Mouse (Mus musculus) limb, embryonic 15.5 days (tissue): ENCODE measurements around the gene Tmem119. TPM values are rescaled to one million over a fixed set of nuclear protein-coding genes. Genes with fewer than 3 reads are reported as not detected.

Source experiments
- ATAC-seq: fragments of 200-750 bp; cut with Nextera tagmentation; 2 replicates; pipeline ENCODE4 v1.8.0; 2017; ENCODE audit warnings: low read depth, moderate TSS enrichment; ENCODE audit not compliant: insufficient number of reproducible peaks, low FRiP score, low TSS enrichment
- H3K27ac ChIP-seq: fragments of 300-500 bp; sonication (generic); 2 replicates; pipeline ENCODE4 v1.5.1; 2015; ENCODE audit warnings: moderate library complexity, mild to moderate bottlenecking, inconsistent platforms
- H3K27me3 ChIP-seq: fragments of 300-500 bp; sonication (generic); 2 replicates; pipeline ENCODE4 v1.6.1; 2015; ENCODE audit warnings: inconsistent platforms
- H3K36me3 ChIP-seq: fragments of 300-500 bp; sonication (generic); 2 replicates; pipeline ENCODE4 v1.6.1; 2015; ENCODE audit warnings: inconsistent platforms
- H3K4me1 ChIP-seq: fragments of 300-500 bp; sonication (generic); 2 replicates; pipeline ENCODE4 v1.6.1; 2015; ENCODE audit warnings: inconsistent platforms
- H3K4me2 ChIP-seq: fragments of 300-500 bp; sonication (generic); 2 replicates; pipeline ENCODE4 v1.6.1; 2015; ENCODE audit warnings: mild to moderate bottlenecking, inconsistent platforms
- H3K4me3 ChIP-seq: fragments of 300-500 bp; sonication (generic); 2 replicates; pipeline ENCODE4 v1.5.1; 2015; ENCODE audit warnings: mild to moderate bottlenecking, inconsistent platforms
- H3K9ac ChIP-seq: fragments of 300-500 bp; sonication (generic); 2 replicates; pipeline ENCODE4 v1.6.1; 2015; ENCODE audit warnings: inconsistent platforms
- H3K9me3 ChIP-seq: fragments of 300-500 bp; sonication (generic); 2 replicates; pipeline ENCODE4 v1.6.1; 2016; ENCODE audit warnings: inconsistent platforms
- WGBS: fragments of 180-500 bp; shearing (Covaris S2); methylation state at CpG from one replicate; pipeline ENCODE4 v1.1.7; 2015; 5-methylcytosine and 5-hydroxymethylcytosine counted together
- polyA plus RNA-seq: library from polyadenylated mRNA; unstranded; fragments of >200 nt; fragmentation: Nextera tagmentation; extraction: Ambion mirVana; gene quantifications from 2 replicates; pipeline ENCODE4 v1.2.1, GENCODE M21; 2015

Tmem119 gene
- polyA plus RNA-seq, 1 experiment from 2014 or later: 204 TPM

DNA sequence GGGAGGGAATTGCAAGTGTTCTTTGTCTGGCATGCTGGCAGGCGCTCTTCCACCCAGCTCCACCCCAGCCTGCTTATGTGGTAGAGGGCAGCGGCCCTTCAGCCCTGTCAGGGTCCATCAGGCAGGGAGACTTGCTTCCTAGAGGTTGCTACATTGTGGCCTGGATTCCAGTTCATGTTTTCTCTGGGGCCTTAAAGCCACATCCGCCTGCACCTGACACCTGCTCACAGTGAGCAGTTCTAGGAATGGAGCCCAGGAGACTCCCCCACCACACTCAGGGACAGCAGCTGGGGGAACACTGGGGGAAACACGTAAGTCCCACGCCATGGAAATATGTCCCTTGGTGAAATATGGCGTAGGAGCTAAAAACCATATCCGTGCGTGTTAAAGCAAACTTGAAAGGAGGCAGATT lies 32.2 kb upstream of the Tmem119 start, which contains the start of gene Selplg:
Gene Selplg, minus strand, starts transcription at position 155 of the 412 bp plus-strand sequence.
- Histone ChIP-seq H3K27me3 (no peaks in the 10 kb centered on the region), H3K4me3 (no peak within 1 kb of the TSS), H3K27ac (no peak within 1 kb of the TSS), H3K9ac (no peak within 1 kb of the TSS), H3K9me3 (no peaks in the 10 kb centered on the region), H3K36me3 (no peaks in the 10 kb centered on the region), H3K4me1 (0 out of 2 replicates have a peak, but pooled peaks cover 7% of the 10 kb centered on the region), H3K4me2 (no peak within 1 kb of the TSS)
- WGBS: 28% methylated on average over 8 of the region's 8 CpGs
- no peak for ATAC-seq

DNA sequence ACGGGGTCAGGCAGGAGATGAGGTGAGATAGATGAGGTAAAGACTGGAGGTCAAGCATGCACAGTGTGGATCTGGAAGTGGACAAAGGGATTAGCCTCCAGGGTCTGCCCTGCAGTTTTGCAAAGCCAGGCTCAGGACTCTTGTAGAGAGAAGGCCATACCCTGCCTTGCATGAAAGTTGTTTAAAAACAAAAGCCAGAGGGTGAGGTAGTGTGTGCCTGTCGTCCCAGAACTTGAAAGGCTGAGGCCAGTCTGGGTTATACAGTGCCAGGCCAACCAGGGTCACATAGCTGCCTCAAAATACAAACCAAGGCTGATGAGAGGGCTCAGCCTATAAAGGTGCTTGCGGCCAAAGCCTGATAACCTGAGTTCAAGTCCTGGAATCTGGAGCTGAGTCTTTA lies 31.4 kb upstream of the Tmem119 start:
- H3K9ac ChIP-seq: no peak overlapping the region
- no peaks in the 10 kb centered on the region for H3K9me3 ChIP-seq
- no peak for ATAC-seq
- no peak overlapping the region for H3K4me3 ChIP-seq
- no peak overlapping the region for H3K4me2 ChIP-seq
- 53% methylated on average over 3 of the region's 3 CpGs for WGBS
- H3K27ac ChIP-seq: no peak overlapping the region
- 0 out of 2 replicates have a peak, but pooled peaks cover 7% of the 10 kb centered on the region for H3K4me1 ChIP-seq
- no peaks in the 10 kb centered on the region for H3K27me3 ChIP-seq
- no peaks in the 10 kb centered on the region for H3K36me3 ChIP-seq

DNA sequence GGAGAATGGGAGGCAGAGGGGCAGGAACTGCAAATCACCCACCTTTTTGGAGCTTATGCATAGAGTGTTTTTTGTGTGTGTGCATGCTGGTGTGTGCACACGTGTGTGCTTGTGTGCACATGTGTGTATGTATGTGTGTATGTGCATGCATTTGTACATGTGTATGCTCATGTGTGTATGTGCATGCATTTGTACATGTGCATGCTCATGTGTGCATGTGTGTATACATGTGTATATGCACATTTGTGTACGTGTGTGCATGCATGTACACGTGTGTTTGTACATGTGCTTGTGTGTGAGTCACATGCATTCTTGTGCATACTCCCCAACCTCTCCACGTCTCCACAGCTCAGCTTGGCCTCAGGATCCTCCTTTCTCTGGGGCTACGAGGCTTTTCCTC lies 30.5 kb upstream of the Tmem119 start:
- Histone ChIP-seq H3K9ac (no peak overlapping the region), H3K36me3 (no peaks in the 10 kb centered on the region), H3K4me2 (no peak overlapping the region), H3K27ac (no peak overlapping the region), H3K4me1 (0 out of 2 replicates have a peak, but pooled peaks cover 7% of the 10 kb centered on the region), H3K4me3 (no peak overlapping the region), H3K27me3 (no peaks in the 10 kb centered on the region), H3K9me3 (no peaks in the 10 kb centered on the region)
- ATAC-seq: no peak
- 84% methylated on average over 5 of the region's 5 CpGs for WGBS

DNA sequence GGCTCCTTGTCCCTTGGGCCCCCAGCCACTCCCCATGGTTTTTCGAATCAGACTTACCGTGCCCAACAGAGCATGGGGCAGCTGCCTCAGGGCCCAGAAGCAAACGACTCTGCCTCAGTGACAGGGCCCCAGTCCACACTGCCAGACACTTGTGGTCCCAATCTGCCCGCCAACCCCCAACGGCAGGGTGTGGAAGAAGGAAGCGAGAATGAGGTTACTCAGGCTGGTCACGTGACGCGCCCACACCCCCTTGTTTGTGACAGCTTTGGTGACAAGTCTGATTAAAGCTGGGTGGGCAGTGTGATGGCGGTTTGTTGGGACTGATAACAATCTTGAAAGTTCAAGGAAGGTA lies 30.0 kb upstream of the Tmem119 start:
- Histone ChIP-seq H3K9me3 (no peaks in the 10 kb centered on the region), H3K4me2 (no peak overlapping the region), H3K36me3 (no peaks in the 10 kb centered on the region), H3K4me3 (no peak overlapping the region), H3K9ac (no peak overlapping the region), H3K4me1 (0 out of 2 replicates have a peak, but pooled peaks cover 7% of the 10 kb centered on the region), H3K27me3 (no peaks in the 10 kb centered on the region), H3K27ac (no peak overlapping the region)
- 58% methylated on average over 10 of the region's 10 CpGs for WGBS
- no peak for ATAC-seq

DNA sequence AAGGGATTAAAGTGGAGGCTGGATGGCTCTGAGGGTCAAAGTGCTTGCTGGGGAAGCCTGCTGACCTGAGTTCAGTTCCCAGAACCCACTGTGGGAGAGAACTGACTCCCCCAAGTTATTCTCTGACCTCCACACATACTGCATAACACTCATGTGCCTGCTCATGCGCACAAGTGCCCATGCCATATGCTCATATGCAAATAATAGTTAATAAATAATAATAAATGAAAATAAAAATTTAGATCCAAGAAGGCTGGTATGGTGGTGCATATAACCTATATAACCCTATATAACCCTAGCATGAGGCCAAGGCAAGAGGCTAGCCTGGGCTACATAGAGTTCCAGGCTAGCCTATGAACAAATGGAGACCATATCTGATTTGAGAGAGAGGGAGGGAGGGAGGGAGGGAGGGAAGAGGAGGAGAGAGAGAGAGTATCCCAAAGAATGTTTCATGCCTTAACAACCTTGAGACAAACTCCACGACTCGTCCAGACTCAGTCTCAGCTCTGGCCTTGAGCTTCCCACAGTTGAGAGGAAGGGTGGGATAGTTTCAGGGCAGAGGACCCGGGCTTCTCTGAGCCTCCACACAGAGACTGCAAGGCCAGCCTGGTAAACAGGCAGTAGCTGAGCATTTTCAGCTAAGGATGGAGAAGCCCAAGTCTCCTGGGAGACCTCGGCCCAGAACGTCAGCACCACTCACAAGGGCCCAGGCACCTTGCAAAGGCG lies 29.4 kb upstream of the Tmem119 start:
- no peak overlapping the region for H3K9ac ChIP-seq
- no peak overlapping the region for H3K4me3 ChIP-seq
- H3K27ac ChIP-seq: no peak overlapping the region
- no peaks in the 10 kb centered on the region for H3K27me3 ChIP-seq
- no peak for ATAC-seq
- H3K4me1 ChIP-seq: 0 out of 2 replicates have a peak, but pooled peaks cover 7% of the 10 kb centered on the region
- no peaks in the 10 kb centered on the region for H3K36me3 ChIP-seq
- H3K9me3 ChIP-seq: no peaks in the 10 kb centered on the region
- 75% methylated on average over 7 of the region's 7 CpGs for WGBS
- no peak overlapping the region for H3K4me2 ChIP-seq

DNA sequence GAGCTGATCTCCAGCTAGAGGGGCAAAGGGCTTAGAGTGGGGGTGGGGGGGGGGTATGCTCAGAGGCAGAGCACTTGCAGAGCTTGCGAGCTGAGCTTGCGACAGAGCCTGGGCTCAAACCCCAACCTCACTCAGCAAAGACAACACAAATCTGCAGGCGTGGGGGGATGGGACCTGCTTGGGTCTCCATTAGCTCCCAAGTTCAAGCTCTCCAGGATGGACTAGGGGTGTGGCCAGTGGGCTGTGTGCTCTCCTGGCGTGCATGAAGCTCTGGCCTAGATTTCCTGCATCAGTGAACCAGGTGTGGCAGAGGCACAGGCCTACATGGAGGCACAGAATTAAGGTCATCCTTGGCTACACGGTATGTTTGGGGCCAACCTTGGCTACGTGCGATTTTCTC lies 28.2 kb upstream of the Tmem119 start:
- Histone ChIP-seq H3K27ac (no peak overlapping the region), H3K9ac (no peak overlapping the region), H3K27me3 (no peaks in the 10 kb centered on the region), H3K4me2 (no peak overlapping the region), H3K36me3 (no peaks in the 10 kb centered on the region), H3K4me3 (no peak overlapping the region), H3K4me1 (0 out of 2 replicates have a peak, but pooled peaks cover 7% of the 10 kb centered on the region), H3K9me3 (no peaks in the 10 kb centered on the region)
- ATAC-seq: no peak
- 45% methylated on average over 7 of the region's 7 CpGs for WGBS

DNA sequence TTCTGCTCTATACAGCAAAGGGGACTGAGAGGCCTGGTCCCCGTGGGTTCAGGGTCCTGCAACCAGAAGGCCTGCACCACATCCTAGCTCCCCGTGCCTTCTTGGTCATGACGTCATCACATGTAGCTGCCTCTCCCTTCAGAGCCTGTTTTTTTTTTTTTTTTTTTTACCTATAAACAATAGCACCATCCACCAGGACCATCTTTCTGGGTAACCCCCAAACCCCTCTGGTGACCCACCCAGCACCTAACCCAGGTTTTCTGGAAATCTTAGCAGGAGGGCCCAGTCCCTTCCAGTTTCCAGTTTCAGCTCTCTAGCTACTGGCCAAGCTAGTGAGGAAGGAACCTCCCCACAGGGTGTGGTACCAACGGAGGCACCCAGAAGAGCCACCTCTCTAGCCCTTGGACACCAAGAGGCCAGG lies 27.7 kb upstream of the Tmem119 start:
- no peak overlapping the region for H3K27ac ChIP-seq

DNA sequence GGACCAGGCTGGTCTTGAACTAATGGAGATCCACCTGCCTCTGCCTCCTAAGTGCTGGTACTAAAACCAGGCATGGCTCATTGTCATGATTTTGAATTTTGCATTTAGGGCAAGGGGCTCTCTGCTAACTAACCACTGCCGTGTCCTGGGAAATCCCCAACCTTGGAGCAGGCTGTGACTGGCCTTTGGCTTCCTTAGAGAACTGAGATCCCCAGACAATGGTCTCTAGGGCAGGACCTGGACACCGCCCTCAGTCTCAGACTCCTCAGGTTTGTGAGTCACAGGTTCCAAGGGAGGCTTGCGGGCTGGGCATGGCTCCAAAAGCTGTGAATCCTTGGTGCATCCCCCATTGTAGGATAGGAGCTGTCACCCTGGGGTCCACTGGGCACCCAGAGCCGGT lies 26.3 kb upstream of the Tmem119 start:
- no peaks in the 10 kb centered on the region for H3K4me1 ChIP-seq
- no peaks in the 10 kb centered on the region for H3K9me3 ChIP-seq
- no peak overlapping the region for H3K27ac ChIP-seq
- H3K4me3 ChIP-seq: no peak overlapping the region
- WGBS: 86% methylated on average over 4 of the region's 4 CpGs
- no peak overlapping the region for H3K9ac ChIP-seq
- H3K36me3 ChIP-seq: no peaks in the 10 kb centered on the region
- ATAC-seq: no peak
- H3K4me2 ChIP-seq: no peak overlapping the region
- H3K27me3 ChIP-seq: no peaks in the 10 kb centered on the region

More for the DNA sequence above, 27.7 kb upstream of the Tmem119 start:
- Histone ChIP-seq H3K4me1 (0 out of 2 replicates have a peak, but pooled peaks cover 7% of the 10 kb centered on the region), H3K27me3 (no peaks in the 10 kb centered on the region), H3K9me3 (no peaks in the 10 kb centered on the region), H3K4me2 (no peak overlapping the region), H3K36me3 (no peaks in the 10 kb centered on the region), H3K4me3 (no peak overlapping the region), H3K9ac (no peak overlapping the region)
- 32% methylated on average over 4 of the region's 4 CpGs for WGBS
- ATAC-seq: no peak

DNA sequence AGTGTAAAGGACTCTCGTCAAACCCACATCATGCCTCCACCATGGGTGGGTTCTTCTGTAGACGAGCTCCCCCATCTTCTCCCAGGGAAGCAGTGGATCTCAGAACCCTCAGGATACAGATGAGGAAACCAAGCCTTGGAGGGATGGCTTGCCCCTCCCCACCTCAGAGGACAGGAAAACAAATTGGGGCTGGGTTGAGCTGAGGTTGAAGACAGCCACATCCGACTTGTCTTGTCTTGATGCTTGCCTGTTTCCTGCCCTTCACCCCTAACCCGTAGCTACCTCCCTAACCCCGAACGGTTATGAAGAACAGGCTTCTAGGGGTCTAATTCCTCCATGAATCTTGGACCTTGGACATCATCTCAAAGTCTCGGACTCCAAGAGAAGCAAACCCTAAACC lies 25.2 kb upstream of the Tmem119 start:
- Histone ChIP-seq H3K4me3 (no peak overlapping the region), H3K4me1 (no peaks in the 10 kb centered on the region), H3K9me3 (no peaks in the 10 kb centered on the region), H3K27ac (no peak overlapping the region), H3K27me3 (no peaks in the 10 kb centered on the region), H3K4me2 (no peak overlapping the region), H3K36me3 (no peaks in the 10 kb centered on the region), H3K9ac (0 out of 2 replicates have a peak overlapping the region, but pooled peaks have one; percentile 1)
- 80% methylated on average over 7 of the region's 7 CpGs for WGBS
- ATAC-seq: no peak

DNA sequence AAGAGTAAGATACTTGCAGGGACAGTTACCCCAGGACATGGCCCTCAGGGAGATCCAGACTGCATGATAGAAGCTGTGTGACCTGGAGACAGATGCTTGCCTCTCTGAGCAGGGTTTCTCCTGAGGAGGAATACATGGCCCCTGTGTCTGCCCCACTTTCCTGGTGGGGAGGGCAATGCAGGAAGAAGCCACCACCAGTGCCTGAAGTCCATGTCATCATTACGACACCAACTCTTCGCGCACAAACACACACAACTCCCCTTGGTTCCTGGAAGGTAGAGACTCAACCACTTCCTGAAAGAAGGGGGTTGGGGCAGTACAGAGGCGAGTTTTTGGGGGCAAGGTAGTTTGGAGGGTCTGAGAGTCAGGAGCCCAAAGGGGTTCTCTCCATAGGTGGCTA lies 23.9 kb upstream of the Tmem119 start:
- no peaks in the 10 kb centered on the region for H3K4me1 ChIP-seq
- no peak overlapping the region for H3K4me2 ChIP-seq
- no peak for ATAC-seq
- WGBS: 83% methylated on average over 4 of the region's 4 CpGs
- no peak overlapping the region for H3K4me3 ChIP-seq
- no peaks in the 10 kb centered on the region for H3K27me3 ChIP-seq
- H3K36me3 ChIP-seq: no peaks in the 10 kb centered on the region
- no peak overlapping the region for H3K9ac ChIP-seq
- H3K27ac ChIP-seq: no peak overlapping the region
- H3K9me3 ChIP-seq: no peaks in the 10 kb centered on the region

DNA sequence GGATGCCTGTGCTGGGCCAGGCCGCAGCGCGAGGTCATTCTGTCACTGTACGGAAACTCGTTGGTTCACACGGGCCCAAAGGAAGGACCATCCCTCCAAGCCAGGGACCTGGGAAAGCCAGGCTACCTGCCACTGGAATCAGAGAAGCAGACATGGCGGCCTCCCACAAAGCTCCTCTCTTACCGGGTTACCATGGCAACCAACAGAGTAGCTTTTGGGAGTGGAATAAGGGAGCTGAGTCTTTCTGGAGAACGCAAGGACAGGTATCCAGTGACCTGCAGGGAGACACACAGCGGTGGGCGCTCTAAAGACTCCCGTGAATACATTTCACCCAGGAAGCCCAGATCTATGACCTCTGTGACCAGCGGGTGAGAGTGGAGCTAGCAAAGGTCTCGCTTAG lies 18.3 kb upstream of the Tmem119 start:
- 71% methylated on average over 14 of the region's 14 CpGs for WGBS
- ATAC-seq: no peak
- H3K27me3 ChIP-seq: no peaks in the 10 kb centered on the region
- peaks cover 4% of the 10 kb centered on the region; the same call in 1 of the 2 replicates for H3K4me1 ChIP-seq
- H3K4me2 ChIP-seq: no peak overlapping the region
- no peak overlapping the region for H3K27ac ChIP-seq
- H3K9me3 ChIP-seq: no peaks in the 10 kb centered on the region
- no peak overlapping the region for H3K4me3 ChIP-seq
- no peaks in the 10 kb centered on the region for H3K36me3 ChIP-seq
- H3K9ac ChIP-seq: no peak overlapping the region

DNA sequence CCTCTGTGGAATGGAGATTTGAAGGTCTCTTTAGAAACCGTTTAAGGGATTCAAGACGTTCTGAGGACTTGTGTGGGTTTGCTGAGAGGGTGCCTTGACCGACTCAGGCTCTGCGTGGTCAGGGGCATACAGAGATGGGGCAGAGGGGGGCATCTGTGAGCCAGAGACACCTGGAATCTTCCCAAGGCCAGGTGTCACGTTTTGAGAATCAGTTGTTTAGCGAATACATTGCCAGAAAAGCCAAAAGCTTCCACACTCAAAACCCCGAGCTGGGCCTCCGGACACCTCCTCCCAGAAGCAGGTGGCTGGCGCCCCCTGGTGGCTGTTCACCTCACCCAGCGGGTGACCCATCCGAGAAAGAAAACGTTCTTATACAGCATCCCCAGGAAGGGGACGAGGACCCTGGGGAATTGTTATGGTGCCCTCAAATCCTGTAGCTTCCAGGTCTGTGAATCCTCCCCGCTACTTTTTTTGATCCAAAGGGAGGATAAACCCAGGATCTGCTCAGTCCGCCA lies 15.4 kb upstream of the Tmem119 start:
- H3K4me1 ChIP-seq: peaks cover 4% of the 10 kb centered on the region; the same call in 1 of the 2 replicates
- peaks cover 4% of the 10 kb centered on the region; the same call in 1 of the 2 replicates for H3K9me3 ChIP-seq
- no peaks in the 10 kb centered on the region for H3K36me3 ChIP-seq
- no peak overlapping the region for H3K9ac ChIP-seq
- H3K4me2 ChIP-seq: 0 out of 2 replicates have a peak overlapping the region, but pooled peaks have one; percentile 1
- no peak overlapping the region for H3K27ac ChIP-seq
- no peak; the same call in 1 of the 2 replicates for ATAC-seq
- WGBS: 12% methylated on average over 15 of the region's 15 CpGs
- no peak overlapping the region for H3K4me3 ChIP-seq
- no peaks in the 10 kb centered on the region for H3K27me3 ChIP-seq
